Mouse (Mus musculus) gastrocnemius, adult 2 months (tissue): ENCODE measurements at regions not wholly inside any gene's neighbourhood (a gene's known extent, or its start where the extent isn't known, plus 50 kb on each side); places are given as distances from the start of the nearest gene placed in this dataset.

Source experiments
- DNase-seq: peaks from one replicate; pipeline ENCODE4 v3.0.0; 2022
- H3K27ac ChIP-seq: fragments of 200-600 bp; 2 replicates; pipeline ENCODE4 v1.8.1; 2022; ENCODE audit warnings: mild to moderate bottlenecking
- H3K4me3 ChIP-seq: fragments of 200-600 bp; 2 replicates; pipeline ENCODE4 v1.8.1; 2022; ENCODE audit warnings: mild to moderate bottlenecking, moderate library complexity
- CTCF ChIP-seq: fragments of 200-600 bp; IDR thresholded peaks from 2 replicates; pipeline ENCODE4 v1.8.1; 2022; ENCODE audit warnings: antibody characterized with exemption, mild to moderate bottlenecking, moderate library complexity
- intact Hi-C: fragments of 180-260 bp; cut with DNase I; formaldehyde crosslinking; loops from one replicate; pipeline ENCODE4 v1.15.1; 2025

GRCm38 (mm10) chr2:131436149-131436548 is 55.1 kb upstream of the Smox start:
- Histone ChIP-seq H3K4me3 (no peak overlapping the region), H3K27ac (no peak overlapping the region)
- no peak for DNase-seq
- TF ChIP-seq CTCF, result no peak
- intact Hi-C loops, result no loop called here

GRCm38 (mm10) chr2:131430474-131430873 is 60.8 kb upstream of the Smox start:
- intact Hi-C loops, result no loop called here
- H3K27ac ChIP-seq, result no peak overlapping the region
- no peak for TF ChIP-seq CTCF
- no peak for DNase-seq
- no peak overlapping the region for H3K4me3 ChIP-seq

GRCm38 (mm10) chr2:131428089-131428488 is 63.2 kb upstream of the Smox start:
- TF ChIP-seq CTCF, result no peak
- Histone ChIP-seq H3K4me3 (no peak overlapping the region), H3K27ac (no peak overlapping the region)
- intact Hi-C loops, result loop anchor here (10.0 kb wide), 1 partner anchor 387 kb away; no protein-coding TSS in a partner anchor
- DNase-seq, result no peak

GRCm38 (mm10) chr2:131426941-131427340 is 64.4 kb upstream of the Smox start:
- no peak for TF ChIP-seq CTCF
- no peak overlapping the region for H3K4me3 ChIP-seq
- intact Hi-C loops, result loop anchor here (10.0 kb wide), 1 partner anchor 388 kb away; no protein-coding TSS in a partner anchor
- no peak overlapping the region for H3K27ac ChIP-seq
- DNase-seq, result no peak

GRCm38 (mm10) chr2:131423616-131424320 is 67.5 kb upstream of the Smox start:
- H3K4me3 ChIP-seq, result no peak overlapping the region
- H3K27ac ChIP-seq, result no peak overlapping the region
- no peak for TF ChIP-seq CTCF
- DNase-seq, result no peak
- intact Hi-C loops, result loop anchor here (1.0 to 10.0 kb wide), 3 partner anchors 87 to 391 kb away; no protein-coding TSS in a partner anchor

- TF ChIP-seq CTCF, result peak; percentile 57
- intact Hi-C loops, result loop anchor here (1.0 to 10.0 kb wide), 3 partner anchors 87 to 392 kb away; no protein-coding TSS in a partner anchor
- peak; percentile 72 for DNase-seq
- H3K27ac ChIP-seq, result peak overlapping the region; percentile 83
- peak overlapping the region; percentile 86 for H3K4me3 ChIP-seq
Observed at GRCm38 (mm10) chr2:131422907-131423445, 68.3 kb upstream of the Smox start.

- DNase-seq, result no peak
Observed at GRCm38 (mm10) chr2:131418130-131418529, 65.4 kb upstream of the Rnf24 start.

GRCm38 (mm10) chr2:131417472-131417871 is 64.8 kb upstream of the Rnf24 start:
- no peak for TF ChIP-seq CTCF
- no peak overlapping the region for H3K4me3 ChIP-seq
- no peak for DNase-seq
- H3K27ac ChIP-seq, result no peak overlapping the region
- intact Hi-C loops, result loop anchor here (2.0 to 5.0 kb wide), 3 partner anchors 65 to 323 kb away; partner anchors contain the start of gene Rnf24

More at GRCm38 (mm10) chr2:131418130-131418529, 65.4 kb upstream of the Rnf24 start:
- H3K27ac ChIP-seq, result no peak overlapping the region
- no peak overlapping the region for H3K4me3 ChIP-seq
- intact Hi-C loops, result loop anchor here (5.0 kb wide), 2 partner anchors 66 to 131 kb away; partner anchors contain the start of gene Rnf24
- TF ChIP-seq CTCF, result no peak

- DNase-seq, result peak; percentile 72
- H3K4me3 ChIP-seq, result no peak overlapping the region
- intact Hi-C loops, result loop anchor here (1.0 to 5.0 kb wide), 4 partner anchors 64 to 322 kb away; partner anchors contain the start of genes Pank2 and Rnf24
- peak; percentile 93 for TF ChIP-seq CTCF
- no peak overlapping the region for H3K27ac ChIP-seq
Observed at GRCm38 (mm10) chr2:131416482-131416881, 63.8 kb upstream of the Rnf24 start.

GRCm38 (mm10) chr2:131410906-131411520 is 58.3 kb upstream of the Rnf24 start:
- no peak for DNase-seq
- Histone ChIP-seq H3K27ac (no peak overlapping the region), H3K4me3 (no peak overlapping the region)
- intact Hi-C loops, result no loop called here
- TF ChIP-seq CTCF, result no peak

- no peak overlapping the region for H3K27ac ChIP-seq
- H3K4me3 ChIP-seq, result no peak overlapping the region
- TF ChIP-seq CTCF, result no peak
- no peak for DNase-seq
- intact Hi-C loops, result no loop called here
Observed at GRCm38 (mm10) chr2:131407337-131407736, 54.6 kb upstream of the Rnf24 start.

- intact Hi-C loops, result no loop called here
- Histone ChIP-seq H3K4me3 (no peak overlapping the region), H3K27ac (no peak overlapping the region)
- DNase-seq, result no peak
- TF ChIP-seq CTCF, result no peak; the same call in 1 of the 2 replicates
Observed at GRCm38 (mm10) chr2:131404218-131404555, 51.5 kb upstream of the Rnf24 start.
